Mouse (Mus musculus): Measurements from ENCODE around the gene Il12b. TPM values are rescaled to one million over a fixed set of nuclear protein-coding genes. Genes with fewer than 3 reads are reported as not detected.
"Not testable (repeated sequence)": the region's sequence is repeated elsewhere in the genome, so short reads cannot be mapped to it uniquely, and the experiment has no call there.

Gene Il12b
- polyA plus RNA-seq, 1 experiment from 2014 or later, result not detected

GRCm38 (mm10) chr11:44437786-44438185 is 37.9 kb downstream of the Il12b start:
- no peak overlapping the region for H3K9ac ChIP-seq (replicated peaks; ENCODE audit: low read depth, low read length)
- H3K27ac ChIP-seq (ENCODE audit: low read length), result no peak overlapping the region
- H3K4me3 ChIP-seq (ENCODE audit: low read depth, low read length), result no peak overlapping the region
- 89% methylated on average over 6 of the region's 6 CpGs for WGBS
- H3K27me3 ChIP-seq (ENCODE audit: control insufficient read depth, insufficient read depth, low read length), result no peaks in the 10 kb centered on the region
- H3K9me3 ChIP-seq (ENCODE audit: control insufficient read depth, low read depth, low read length), result no peaks in the 10 kb centered on the region
- no peaks in the 10 kb centered on the region for H3K4me1 ChIP-seq (ENCODE audit: control insufficient read depth, insufficient read depth, low read length)
- no peak for ATAC-seq (ENCODE audit: insufficient number of reproducible peaks, insufficient read depth, low FRiP score, low read depth)
- no peak overlapping the region for H3K4me2 ChIP-seq (replicated peaks; ENCODE audit: low read depth, low read length)
- H3K36me3 ChIP-seq (ENCODE audit: control insufficient read depth, insufficient read depth, low read length), result no peaks in the 10 kb centered on the region

DNA sequence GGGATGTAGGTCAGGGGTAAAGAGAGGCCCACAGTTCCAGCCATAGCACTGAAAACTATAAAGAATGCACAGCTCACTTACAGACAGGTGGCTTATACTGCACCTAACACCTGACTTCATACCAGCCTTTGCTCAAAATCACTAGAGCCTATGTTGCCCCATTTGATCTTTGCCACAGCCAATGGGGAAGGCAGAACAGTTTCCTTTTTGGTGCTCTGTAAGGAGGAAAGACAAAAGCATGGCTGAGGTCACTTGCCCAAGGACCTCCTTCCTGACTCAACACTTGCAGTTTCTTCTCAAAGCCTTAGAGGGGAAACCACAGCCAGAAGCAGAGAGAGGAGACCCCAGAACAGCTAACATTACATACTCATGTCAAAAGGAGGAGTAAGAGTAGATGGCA is 51.2 kb downstream of the Il12b start:
- Histone ChIP-seq H3K9ac (replicated peaks; ENCODE audit: low read depth, low read length) (no peak overlapping the region), H3K4me2 (replicated peaks; ENCODE audit: low read depth, low read length) (no peak overlapping the region), H3K36me3 (ENCODE audit: control insufficient read depth, insufficient read depth, low read length) (no peaks in the 10 kb centered on the region), H3K27ac (ENCODE audit: low read length) (no peak overlapping the region), H3K9me3 (ENCODE audit: control insufficient read depth, low read depth, low read length) (no peaks in the 10 kb centered on the region), H3K4me1 (ENCODE audit: control insufficient read depth, insufficient read depth, low read length) (no peaks in the 10 kb centered on the region), H3K4me3 (ENCODE audit: low read depth, low read length) (no peak overlapping the region), H3K27me3 (ENCODE audit: control insufficient read depth, insufficient read depth, low read length) (no peaks in the 10 kb centered on the region)
- ATAC-seq (ENCODE audit: insufficient number of reproducible peaks, insufficient read depth, low FRiP score, low read depth), result no peak

DNA sequence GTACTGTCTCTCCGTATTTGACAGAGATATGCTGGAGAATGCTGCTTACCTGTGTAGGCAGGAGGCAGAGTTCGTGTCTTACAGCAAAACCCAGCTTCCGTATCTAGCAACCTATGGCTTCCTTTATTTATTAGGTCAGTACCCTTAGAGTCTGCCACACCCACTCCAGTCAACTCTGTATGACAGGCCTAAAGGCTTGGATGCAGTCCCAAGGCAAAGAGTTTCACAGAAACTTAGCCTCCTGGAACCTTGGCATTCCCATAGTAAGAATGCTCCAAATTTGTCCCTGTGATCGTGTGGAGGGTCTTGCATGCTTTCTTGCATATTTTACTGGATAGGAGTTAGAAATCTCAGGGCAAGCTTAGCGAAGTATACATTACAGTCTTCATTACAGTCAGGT is 52.2 kb downstream of the Il12b start:
- WGBS, result 92% methylated on average over 5 of the region's 5 CpGs
- not testable (repeated sequence) for H3K27me3 ChIP-seq (ENCODE audit: control insufficient read depth, insufficient read depth, low read length); H3K4me3 ChIP-seq (ENCODE audit: low read depth, low read length); H3K9me3 ChIP-seq (ENCODE audit: control insufficient read depth, low read depth, low read length); H3K4me1 ChIP-seq (ENCODE audit: control insufficient read depth, insufficient read depth, low read length); ATAC-seq (ENCODE audit: insufficient number of reproducible peaks, insufficient read depth, low FRiP score, low read depth); H3K36me3 ChIP-seq (ENCODE audit: control insufficient read depth, insufficient read depth, low read length); H3K4me2 ChIP-seq (replicated peaks; ENCODE audit: low read depth, low read length); H3K27ac ChIP-seq (ENCODE audit: low read length); H3K9ac ChIP-seq (replicated peaks; ENCODE audit: low read depth, low read length)

DNA sequence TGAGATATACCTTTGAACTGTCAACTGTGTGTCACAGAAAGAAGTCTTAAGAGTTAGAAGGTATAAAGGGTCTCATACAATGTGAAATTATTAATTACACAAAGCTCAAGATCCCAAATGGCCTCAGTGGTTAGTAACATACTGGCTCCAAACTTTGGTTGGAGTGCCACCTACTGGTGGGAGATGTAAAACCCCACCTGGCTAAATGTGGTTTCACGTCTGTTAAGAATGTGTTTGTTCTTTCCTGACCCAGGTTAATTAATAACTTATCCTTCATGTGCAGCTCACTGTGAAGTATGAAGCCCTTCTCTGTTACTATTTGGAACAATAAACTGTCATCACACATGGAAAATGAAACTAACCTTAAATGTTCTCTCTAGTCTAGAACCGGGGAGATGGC is 53.6 kb downstream of the Il12b start:
- H3K27ac ChIP-seq (ENCODE audit: low read length), result no peak overlapping the region
- H3K27me3 ChIP-seq (ENCODE audit: control insufficient read depth, insufficient read depth, low read length), result no peaks in the 10 kb centered on the region
- no peak overlapping the region for H3K4me2 ChIP-seq (replicated peaks; ENCODE audit: low read depth, low read length)
- 48% methylated on average over 2 of the region's 2 CpGs for WGBS
- H3K4me3 ChIP-seq (ENCODE audit: low read depth, low read length), result no peak overlapping the region
- peak; percentile 69; the same call in 1 of the 2 replicates for ATAC-seq (ENCODE audit: insufficient number of reproducible peaks, insufficient read depth, low FRiP score, low read depth)
- H3K9ac ChIP-seq (replicated peaks; ENCODE audit: low read depth, low read length), result no peak overlapping the region
- H3K36me3 ChIP-seq (ENCODE audit: control insufficient read depth, insufficient read depth, low read length), result no peaks in the 10 kb centered on the region
- no peaks in the 10 kb centered on the region for H3K4me1 ChIP-seq (ENCODE audit: control insufficient read depth, insufficient read depth, low read length)
- H3K9me3 ChIP-seq (ENCODE audit: control insufficient read depth, low read depth, low read length), result no peaks in the 10 kb centered on the region

DNA sequence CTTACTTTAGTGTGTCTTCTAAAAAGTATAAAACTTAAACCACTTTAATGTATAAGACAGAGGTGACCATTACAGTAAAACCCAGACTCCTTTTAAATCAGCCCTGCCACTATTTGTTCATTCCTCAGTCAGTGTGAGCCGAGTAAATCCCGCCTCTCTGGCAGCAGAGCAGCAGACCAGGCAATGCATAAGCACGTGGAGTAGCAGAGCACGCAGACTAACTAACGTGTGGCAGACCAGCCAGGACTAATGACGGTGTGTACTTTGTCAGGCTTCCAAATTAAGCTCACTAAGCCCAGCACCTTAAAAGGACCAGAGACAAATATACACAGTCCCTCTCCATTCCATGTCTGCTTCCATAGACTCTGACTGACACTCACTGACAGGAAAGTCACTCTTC is 61.6 kb downstream of the Il12b start:
- Histone ChIP-seq H3K27me3 (ENCODE audit: control insufficient read depth, insufficient read depth, low read length) (no peaks in the 10 kb centered on the region), H3K4me1 (ENCODE audit: control insufficient read depth, insufficient read depth, low read length) (no peaks in the 10 kb centered on the region), H3K36me3 (ENCODE audit: control insufficient read depth, insufficient read depth, low read length) (peaks cover 14% of the 10 kb centered on the region), H3K4me3 (ENCODE audit: low read depth, low read length) (no peak overlapping the region), H3K4me2 (replicated peaks; ENCODE audit: low read depth, low read length) (no peak overlapping the region), H3K27ac (ENCODE audit: low read length) (no peak overlapping the region), H3K9ac (replicated peaks; ENCODE audit: low read depth, low read length) (no peak overlapping the region), H3K9me3 (ENCODE audit: control insufficient read depth, low read depth, low read length) (no peaks in the 10 kb centered on the region)
- no peak for ATAC-seq (ENCODE audit: insufficient number of reproducible peaks, insufficient read depth, low FRiP score, low read depth)
- 66% methylated on average over 6 of the region's 6 CpGs for WGBS

Other genes with a start within 250 kb of the Il12b start
- 61.9 and 62.0 TPM in 2 replicates for gene Ublcp1, start 70.4 kb downstream of the Il12b start, polyA plus RNA-seq (2014; fragmentation: Nextera tagmentation; extraction: Ambion mirVana)
- gene Rnf145, start 118.9 kb downstream of the Il12b start, polyA plus RNA-seq (2014; fragmentation: Nextera tagmentation; extraction: Ambion mirVana), result 78.7 and 84.7 TPM in 2 replicates
- 13.3 and 15.9 TPM in 2 replicates for gene Ebf1, start 217.3 kb downstream of the Il12b start, polyA plus RNA-seq (2014; fragmentation: Nextera tagmentation; extraction: Ambion mirVana)

Measured in stomach, embryonic 14.5 days (tissue).